Mouse (Mus musculus): ENCODE results near the gene Cdc45. TPM values are rescaled to one million over a fixed set of nuclear protein-coding genes. Genes with fewer than 3 reads are reported as not detected.

Cdc45 gene
- total RNA-seq, 2 experiments from 2014 or later: 2.3 to 2.8 TPM

GRCm38 (mm10) chr16:18746268-18747122 is 65.3 kb downstream of the Cdc45 start:
- TF ChIP-seq CTCF (conservative IDR thresholded peaks at IDR 0.05): no peak
- DNase-seq (ENCODE audit: low spot score in 2 of 2): no peak
- no peak overlapping the region for H3K4me3 ChIP-seq

DNA sequence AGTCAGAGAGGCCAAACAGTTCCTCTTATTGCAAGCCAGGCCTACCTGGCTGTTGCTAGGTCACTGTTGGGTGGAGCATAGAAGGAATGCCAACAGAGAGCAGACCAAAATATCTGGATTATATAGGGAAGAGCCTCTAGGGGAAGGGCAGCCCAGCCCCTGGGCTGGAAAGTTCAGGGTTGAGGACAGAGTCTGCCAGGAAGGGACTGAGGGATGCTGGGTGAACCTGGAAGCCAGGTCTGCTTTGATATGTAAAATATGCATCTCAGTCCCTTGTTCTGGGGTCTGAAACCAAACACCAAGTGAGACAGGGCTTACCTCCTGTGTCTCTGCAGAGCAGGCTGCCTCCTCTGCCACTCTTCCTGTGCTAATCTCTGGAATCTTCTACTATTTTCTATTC is 73.5 kb downstream of the Cdc45 start:
- no peak for DNase-seq (ENCODE audit: low spot score in 2 of 2)
- no peak overlapping the region for H3K27ac ChIP-seq
- TF ChIP-seq CTCF (conservative IDR thresholded peaks at IDR 0.05): no peak
- no peak overlapping the region for H3K4me3 ChIP-seq

More at GRCm38 (mm10) chr16:18746268-18747122, 65.3 kb downstream of the Cdc45 start:
- H3K27ac ChIP-seq: no peak overlapping the region

- H3K27ac ChIP-seq: peak overlapping the region; percentile 59; the same call in 1 of the 2 replicates
- no peak for DNase-seq (ENCODE audit: low spot score in 2 of 2)
- H3K4me3 ChIP-seq: peak overlapping the region; percentile 30; the same call in 1 of the 2 replicates
- TF ChIP-seq CTCF (conservative IDR thresholded peaks at IDR 0.05): no peak
These were observed 78.5 kb downstream of the Cdc45 start for GRCm38 (mm10) chr16:18733100-18733956.

- no peak for DNase-seq (ENCODE audit: low spot score in 2 of 2)
- H3K27ac ChIP-seq: no peak overlapping the region
- TF ChIP-seq CTCF (conservative IDR thresholded peaks at IDR 0.05): no peak
- no peak overlapping the region for H3K4me3 ChIP-seq
These were observed 81.1 kb downstream of the Cdc45 start for GRCm38 (mm10) chr16:18730640-18731039.

Other genes starting within 250 kb of the Cdc45 start
- 1 to 10 TPM; 1.4 to 1.5 TPM for gene Tbx1, start 221.3 kb downstream of the Cdc45 start, total RNA-seq (2021)
- 1 to 10 TPM; 1.0 to 1.4 TPM for gene Gp1bb, start 189.6 kb downstream of the Cdc45 start, total RNA-seq (2021)
- gene Gm49601, start 185.6 kb downstream of the Cdc45 start, total RNA-seq (2021): 100 to 1,000 TPM; 207 to 223 TPM
- 100 to 1,000 TPM; 560 to 619 TPM for gene Sept5, start 182.0 kb downstream of the Cdc45 start, total RNA-seq (2021)
- 10 to 100 TPM; 41.6 to 44.3 TPM for gene Cldn5, start 35.1 kb downstream of the Cdc45 start, total RNA-seq (2021)
- gene Ufd1, start 208 bp downstream of the Cdc45 start, total RNA-seq (2021): 100 to 1,000 TPM; 111 TPM
- 10 to 100 TPM; 27.5 to 30.9 TPM for gene 2510002D24Rik, start 24.6 kb upstream of the Cdc45 start, total RNA-seq (2021)
- 10 to 100 TPM in 1 of 2 experiments, 1 to 10 TPM in 1; 1.4 to 10.7 TPM for gene Gm28539, start 24.6 kb upstream of the Cdc45 start, total RNA-seq (2021)
- 10 to 100 TPM; 28.3 to 31.7 TPM for gene Mrpl40, start 64.9 kb upstream of the Cdc45 start, total RNA-seq (2021)
- gene Hira, start 65.0 kb upstream of the Cdc45 start, total RNA-seq (2021): 10 to 100 TPM; 83.9 to 86.4 TPM